Mouse (Mus musculus) midbrain, embryonic 14.5 days (tissue): ENCODE data around the gene Hand2. TPM values are rescaled to one million over a fixed set of nuclear protein-coding genes. Genes with fewer than 3 reads are reported as not detected.

Source experiments
- ATAC-seq: fragments of 200-750 bp; cut with Nextera tagmentation; 2 replicates; pipeline ENCODE4 v1.8.0; 2017; ENCODE audit warnings: moderate number of reproducible peaks, moderate library complexity; ENCODE audit not compliant: low FRiP score, low TSS enrichment
- DNase-seq: peaks from one replicate; pipeline ENCODE4 v3.0.0-alpha.2; 2015
- H3K27ac ChIP-seq: fragments of 300-500 bp; sonication (generic); replicated peaks from 2 replicates; pipeline ENCODE4 v1.5.1; 2014; ENCODE audit warnings: mild to moderate bottlenecking, low read depth, low read length, moderate library complexity
- H3K27me3 ChIP-seq: fragments of 300-500 bp; sonication (generic); 2 replicates; pipeline ENCODE4 v1.6.1; 2014; ENCODE audit warnings: low read length, control low read depth, mixed read lengths; ENCODE audit not compliant: control insufficient read depth, insufficient read depth
- H3K36me3 ChIP-seq: fragments of 300-500 bp; sonication (generic); 2 replicates; pipeline ENCODE4 v1.6.1; 2014; ENCODE audit warnings: low read length, control low read depth; ENCODE audit not compliant: control insufficient read depth, insufficient read depth
- H3K4me1 ChIP-seq: fragments of 300-500 bp; sonication (generic); 2 replicates; pipeline ENCODE4 v1.6.1; 2014; ENCODE audit warnings: mild to moderate bottlenecking, antibody characterized with exemption, low read length, control low read depth; ENCODE audit not compliant: control insufficient read depth, insufficient read depth
- H3K4me2 ChIP-seq: fragments of 300-500 bp; sonication (generic); 2 replicates; pipeline ENCODE4 v1.6.1; 2014; ENCODE audit warnings: mild to moderate bottlenecking, low read length, moderate library complexity
- H3K4me3 ChIP-seq: fragments of 300-500 bp; sonication (generic); replicated peaks from 2 replicates; pipeline ENCODE4 v1.5.1; 2014; ENCODE audit warnings: low read depth, low read length
- H3K9ac ChIP-seq: fragments of 300-500 bp; sonication (generic); replicated peaks from 2 replicates; pipeline ENCODE4 v1.6.1; 2014; ENCODE audit warnings: mild to moderate bottlenecking, low read length, moderate library complexity
- H3K9me3 ChIP-seq: fragments of 300-500 bp; sonication (generic); 2 replicates; pipeline ENCODE4 v1.6.1; 2016; ENCODE audit warnings: low read length, control low read depth, mixed read lengths; ENCODE audit not compliant: control insufficient read depth
- WGBS: fragments of 180-500 bp; shearing (Covaris S2); extraction: QIAGEN DNeasy Blood & Tissue Kit; methylation state at CpG from one replicate; pipeline ENCODE4 v1.1.7; 2014; 5-methylcytosine and 5-hydroxymethylcytosine counted together
- polyA plus RNA-seq: library from polyadenylated mRNA; unstranded; fragments of >200 nt; fragmentation: Nextera tagmentation; extraction: Ambion mirVana; gene quantifications from 2 replicates; pipeline ENCODE4 v1.2.1, GENCODE M21; 2014

The Hand2 gene
- polyA plus RNA-seq: not detected in 2 replicates

- WGBS: under 1% methylated on average over 83 of the region's 83 CpGs
- Histone ChIP-seq H3K9ac (no peak within 1 kb of the TSS), H3K36me3 (no peaks in the 10 kb centered on the region), H3K27ac (no peak within 1 kb of the TSS), H3K4me1 (peaks cover 9% of the 10 kb centered on the region), H3K4me2 (peak within 1 kb of the TSS; percentile 52), H3K4me3 (peak within 1 kb of the TSS; percentile 22), H3K27me3 (peaks cover 96% of the 10 kb centered on the region), H3K9me3 (no peaks in the 10 kb centered on the region)
- ATAC-seq (peak; percentile 70), DNase-seq (peak; percentile 59)
Observed at GRCm38 (mm10) chr8:57320851-57321743, at the start of gene Hand2. Gene Hand2 (plus strand): TSS chr8:57320983.

- no peaks in the 10 kb centered on the region for H3K9me3 ChIP-seq
- no peaks in the 10 kb centered on the region for H3K27me3 ChIP-seq
- ATAC-seq (no peak), DNase-seq (no peak)
- H3K4me2 ChIP-seq: no peak overlapping the region
- H3K9ac ChIP-seq: no peak overlapping the region
- 80% methylated on average over 3 of the region's 3 CpGs for WGBS
- H3K36me3 ChIP-seq: no peaks in the 10 kb centered on the region
- H3K4me1 ChIP-seq: no peaks in the 10 kb centered on the region
- no peak overlapping the region for H3K27ac ChIP-seq
- no peak overlapping the region for H3K4me3 ChIP-seq
Observed at GRCm38 (mm10) chr8:57273055-57273454, 47.7 kb upstream of the Hand2 start.

- no peak overlapping the region for H3K4me3 ChIP-seq
- no peaks in the 10 kb centered on the region for H3K4me1 ChIP-seq
- H3K36me3 ChIP-seq: no peaks in the 10 kb centered on the region
- no peak overlapping the region for H3K9ac ChIP-seq
- no peak overlapping the region for H3K4me2 ChIP-seq
- 84% methylated on average over 4 of the region's 4 CpGs for WGBS
- no peaks in the 10 kb centered on the region for H3K9me3 ChIP-seq
- DNase-seq: no peak
- no peaks in the 10 kb centered on the region for H3K27me3 ChIP-seq
- no peak for ATAC-seq
- no peak overlapping the region for H3K27ac ChIP-seq
Observed at GRCm38 (mm10) chr8:57293441-57293840, 27.3 kb upstream of the Hand2 start.

DNA sequence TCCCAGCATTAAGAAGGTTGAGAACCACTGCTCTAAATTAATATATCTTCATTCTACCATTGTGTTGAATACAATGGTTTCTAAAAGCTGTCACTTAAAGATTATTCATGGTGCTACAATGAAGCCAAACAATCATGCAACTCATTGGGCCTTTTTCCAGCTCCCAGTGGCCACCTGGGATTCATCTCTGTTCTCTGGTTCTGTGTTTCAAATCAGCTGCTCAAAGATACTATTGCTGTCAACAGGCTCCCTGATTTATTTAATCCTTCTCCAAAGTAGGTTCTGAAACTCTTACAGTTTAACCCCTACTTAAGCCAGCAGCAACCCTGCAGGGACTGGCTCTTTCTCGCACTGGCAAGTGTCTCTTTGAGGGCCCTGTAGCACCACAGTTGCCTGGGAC is 17.3 kb upstream of the Hand2 start:
- Histone ChIP-seq H3K36me3 (no peaks in the 10 kb centered on the region), H3K27ac (no peak overlapping the region), H3K4me1 (no peaks in the 10 kb centered on the region), H3K4me2 (no peak overlapping the region), H3K27me3 (peaks cover 14% of the 10 kb centered on the region), H3K9me3 (no peaks in the 10 kb centered on the region), H3K4me3 (no peak overlapping the region), H3K9ac (no peak overlapping the region)
- ATAC-seq: no peak
- DNase-seq: no peak
- WGBS: 23% methylated on average over 1 of the region's 1 CpGs

GRCm38 (mm10) chr8:57304944-57305343 is 15.8 kb upstream of the Hand2 start:
- no peak overlapping the region for H3K4me3 ChIP-seq
- ATAC-seq (no peak), DNase-seq (no peak)
- H3K27ac ChIP-seq: no peak overlapping the region
- WGBS: 66% methylated on average over 11 of the region's 11 CpGs
- no peaks in the 10 kb centered on the region for H3K9me3 ChIP-seq
- H3K4me1 ChIP-seq: no peaks in the 10 kb centered on the region
- no peak overlapping the region for H3K9ac ChIP-seq
- no peaks in the 10 kb centered on the region for H3K36me3 ChIP-seq
- no peak overlapping the region for H3K4me2 ChIP-seq
- H3K27me3 ChIP-seq: peaks cover 26% of the 10 kb centered on the region

GRCm38 (mm10) chr8:57306441-57306840 is 14.3 kb upstream of the Hand2 start:
- Histone ChIP-seq H3K4me1 (no peaks in the 10 kb centered on the region), H3K4me2 (no peak overlapping the region), H3K4me3 (no peak overlapping the region), H3K36me3 (no peaks in the 10 kb centered on the region), H3K9me3 (no peaks in the 10 kb centered on the region), H3K27me3 (peaks cover 37% of the 10 kb centered on the region), H3K27ac (no peak overlapping the region), H3K9ac (no peak overlapping the region)
- 19% methylated on average over 1 of the region's 1 CpGs for whole genome bisulfite sequencing
- no peak for DNase-seq
- no peak for ATAC-seq

DNA sequence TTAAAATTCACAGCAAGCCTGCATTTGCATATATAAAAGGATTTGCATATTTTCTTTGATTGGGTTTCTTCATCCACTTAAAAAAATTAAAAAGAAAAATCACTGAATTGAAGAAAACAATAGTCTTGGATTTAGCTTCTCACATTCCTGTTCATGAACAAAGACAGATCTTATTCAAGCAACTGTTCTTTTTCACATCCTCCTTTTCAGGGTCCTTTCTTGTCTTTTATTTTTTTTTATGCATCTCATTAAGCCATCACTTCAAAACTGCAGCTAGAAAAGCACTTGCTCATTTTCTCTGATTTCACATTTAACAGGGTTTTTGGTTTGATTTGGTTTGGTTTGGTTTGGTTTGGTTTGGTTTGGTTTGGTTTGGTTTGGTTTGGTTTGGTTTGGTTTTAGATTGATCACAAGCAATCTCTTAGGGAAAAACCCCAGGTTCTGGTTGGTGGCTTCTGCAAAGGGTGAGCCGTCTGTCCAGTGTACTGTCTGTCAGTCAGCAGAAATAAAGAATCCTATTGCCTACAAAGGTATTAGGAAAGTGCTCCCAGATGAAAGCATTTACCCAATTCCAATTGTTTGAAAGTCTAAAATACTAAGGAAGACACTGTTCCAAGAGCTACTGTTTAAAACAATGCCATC is 10.8 kb upstream of the Hand2 start:
- DNase-seq (peak; percentile 31), ATAC-seq (no peak)
- Histone ChIP-seq H3K27ac (no peak overlapping the region), H3K27me3 (peaks cover 70% of the 10 kb centered on the region), H3K9ac (no peak overlapping the region), H3K4me2 (no peak overlapping the region), H3K36me3 (no peaks in the 10 kb centered on the region), H3K4me1 (no peaks in the 10 kb centered on the region), H3K9me3 (no peaks in the 10 kb centered on the region), H3K4me3 (no peak overlapping the region)
- 0% methylated on average over 1 of the region's 1 CpGs for WGBS

DNA sequence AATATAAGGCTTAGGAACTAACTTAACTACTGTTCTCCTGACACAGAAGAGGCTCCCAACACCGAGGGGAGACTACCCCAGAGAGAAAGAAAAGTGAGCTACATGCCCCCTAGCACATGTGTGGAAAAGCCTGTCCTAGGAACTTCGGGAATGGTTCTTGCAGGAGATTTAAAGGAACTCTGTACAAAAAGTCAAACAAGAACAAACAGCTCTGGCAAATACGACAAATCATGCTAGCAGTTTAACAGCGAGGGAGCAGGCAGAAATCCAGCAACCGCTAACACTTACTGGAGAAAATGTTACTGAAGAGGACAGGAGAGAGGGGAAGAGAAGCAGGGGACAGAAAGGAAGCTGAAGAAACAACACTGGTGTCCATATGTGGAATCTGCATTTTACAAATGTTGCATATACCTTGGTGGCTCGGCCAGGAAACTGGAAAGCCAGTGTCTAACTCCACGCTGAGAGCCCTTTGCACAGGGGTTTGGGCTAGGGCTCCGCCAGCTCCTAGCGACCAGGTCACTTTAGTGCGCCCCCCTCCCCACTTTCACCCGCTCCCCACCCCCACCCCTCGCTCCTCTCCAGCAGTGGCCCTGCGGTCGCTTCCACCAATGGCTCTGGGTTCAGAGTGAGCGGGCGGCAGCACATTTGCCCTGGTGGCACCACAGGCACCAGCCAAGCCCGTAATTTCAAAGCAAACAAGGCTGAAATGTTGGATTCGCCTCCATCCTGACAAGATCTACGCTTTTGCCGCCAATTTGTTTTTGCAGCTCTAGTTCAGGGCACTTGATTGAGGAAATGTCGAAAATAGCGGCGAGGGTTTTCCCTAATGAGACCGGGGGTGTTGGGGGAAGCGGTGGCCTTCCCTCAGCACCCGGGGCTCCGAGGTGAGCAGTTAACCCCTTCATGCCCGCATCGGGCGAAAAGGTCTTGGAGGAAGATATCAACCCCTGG is 8.5 kb upstream of the Hand2 start:
- Histone ChIP-seq H3K27me3 (peaks cover 89% of the 10 kb centered on the region), H3K4me3 (no peak overlapping the region), H3K4me2 (0 out of 2 replicates have a peak overlapping the region, but pooled peaks have one; percentile 19), H3K4me1 (no peaks in the 10 kb centered on the region), H3K27ac (no peak overlapping the region), H3K9ac (no peak overlapping the region), H3K36me3 (no peaks in the 10 kb centered on the region), H3K9me3 (no peaks in the 10 kb centered on the region)
- ATAC-seq (0 out of 2 replicates have a peak, but pooled peaks have one; percentile 14), DNase-seq (peak; percentile 42)
- WGBS: 1% methylated on average over 30 of the region's 30 CpGs
